Mouse (Mus musculus) embryonic facial prominence, embryonic 10.5 days (tissue): ENCODE data around the gene Slc25a19. TPM values are rescaled to one million over a fixed set of nuclear protein-coding genes. Genes with fewer than 3 reads are reported as not detected.
A peak's percentile ranks its signal among the peaks of the same experiment; 100 is the strongest.

ENCODE experiments used
- DNase-seq: peaks from one replicate; pipeline ENCODE4 v3.0.0-alpha.2; 2017; ENCODE audit warnings: low spot score
- H3K27ac ChIP-seq: fragments of 300-500 bp; sonication (generic); replicated peaks from 2 replicates; pipeline ENCODE4 v1.5.1; 2016; ENCODE audit warnings: mild to moderate bottlenecking
- H3K27me3 ChIP-seq: fragments of 300-500 bp; sonication (generic); replicated peaks from 2 replicates; pipeline ENCODE4 v1.6.1; 2016; ENCODE audit warnings: low read depth, mild to moderate bottlenecking; ENCODE audit not compliant: poor library complexity, severe bottlenecking
- H3K36me3 ChIP-seq: fragments of 300-500 bp; sonication (generic); replicated peaks from 2 replicates; pipeline ENCODE4 v1.6.1; 2016; ENCODE audit warnings: mild to moderate bottlenecking, moderate library complexity
- H3K4me1 ChIP-seq: fragments of 300-500 bp; sonication (generic); 2 replicates; pipeline ENCODE4 v1.6.1; 2016
- H3K4me3 ChIP-seq: fragments of 300-500 bp; sonication (generic); 2 replicates; pipeline ENCODE4 v1.5.1; 2016; ENCODE audit warnings: mild to moderate bottlenecking, moderate library complexity
- H3K9me3 ChIP-seq: fragments of 300-500 bp; sonication (generic); 2 replicates; pipeline ENCODE4 v1.6.1; 2016; ENCODE audit warnings: mild to moderate bottlenecking
- WGBS: fragments of 180-500 bp; shearing (Covaris S2); methylation state at CpG from one replicate; pipeline ENCODE4 v1.1.7; 2016; 5-methylcytosine and 5-hydroxymethylcytosine counted together
- polyA plus RNA-seq: library from polyadenylated mRNA; unstranded; fragments of >200 nt; fragmentation: Nextera tagmentation; extraction: Ambion mirVana; gene quantifications from 2 replicates; pipeline ENCODE4 v1.2.1, GENCODE M21; 2016

Slc25a19 gene
- polyA plus RNA-seq, 1 experiment from 2014 or later = 24.6 TPM

GRCm38 (mm10) chr11:115638498-115639409 lies 10.7 kb upstream of the Slc25a19 start:
- DNase-seq = no peak
- Histone ChIP-seq H3K27ac (no peak overlapping the region), H3K36me3 (peaks cover 11% of the 10 kb centered on the region), H3K9me3 (no peaks in the 10 kb centered on the region), H3K27me3 (no peaks in the 10 kb centered on the region), H3K4me3 (no peak overlapping the region), H3K4me1 (peaks cover 8% of the 10 kb centered on the region)
- 80% methylated on average over 5 of the region's 5 CpGs for WGBS

- 82% methylated on average over 3 of the region's 3 CpGs for WGBS
- H3K36me3 ChIP-seq = no peaks in the 10 kb centered on the region
- H3K27ac ChIP-seq = no peak overlapping the region
- no peak overlapping the region for H3K4me3 ChIP-seq
- no peaks in the 10 kb centered on the region for H3K27me3 ChIP-seq
- H3K9me3 ChIP-seq = no peaks in the 10 kb centered on the region
- DNase-seq = no peak
- H3K4me1 ChIP-seq = peaks cover 8% of the 10 kb centered on the region
Observed at GRCm38 (mm10) chr11:115636960-115637359, 8.9 kb upstream of the Slc25a19 start.

- Histone ChIP-seq H3K27me3 (no peaks in the 10 kb centered on the region), H3K27ac (no peak overlapping the region), H3K9me3 (no peaks in the 10 kb centered on the region), H3K4me3 (no peak overlapping the region), H3K4me1 (no peaks in the 10 kb centered on the region), H3K36me3 (no peaks in the 10 kb centered on the region)
- WGBS = 72% methylated on average over 8 of the region's 8 CpGs
- DNase-seq = no peak
Observed at GRCm38 (mm10) chr11:115635484-115635883, 7.4 kb upstream of the Slc25a19 start.

GRCm38 (mm10) chr11:115635041-115635440 lies 6.9 kb upstream of the Slc25a19 start:
- Histone ChIP-seq H3K27me3 (no peaks in the 10 kb centered on the region), H3K9me3 (no peaks in the 10 kb centered on the region), H3K4me3 (no peak overlapping the region), H3K4me1 (no peaks in the 10 kb centered on the region), H3K27ac (no peak overlapping the region), H3K36me3 (no peaks in the 10 kb centered on the region)
- DNase-seq = no peak
- WGBS = 89% methylated on average over 8 of the region's 8 CpGs

- H3K36me3 ChIP-seq = no peaks in the 10 kb centered on the region
- no peak for DNase-seq
- no peaks in the 10 kb centered on the region for H3K27me3 ChIP-seq
- H3K4me1 ChIP-seq = no peaks in the 10 kb centered on the region
- H3K9me3 ChIP-seq = no peaks in the 10 kb centered on the region
- H3K4me3 ChIP-seq = no peak overlapping the region
- WGBS = 71% methylated on average over 4 of the region's 4 CpGs
- no peak overlapping the region for H3K27ac ChIP-seq
Observed at GRCm38 (mm10) chr11:115634109-115634508, 6.0 kb upstream of the Slc25a19 start.

GRCm38 (mm10) chr11:115632862-115633261 lies 4.8 kb upstream of the Slc25a19 start:
- DNase-seq = no peak
- H3K27ac ChIP-seq = no peak overlapping the region
- no peaks in the 10 kb centered on the region for H3K36me3 ChIP-seq
- H3K9me3 ChIP-seq = no peaks in the 10 kb centered on the region
- H3K27me3 ChIP-seq = no peaks in the 10 kb centered on the region
- WGBS = 91% methylated on average over 10 of the region's 10 CpGs
- no peak overlapping the region for H3K4me3 ChIP-seq
- H3K4me1 ChIP-seq = peaks cover 4% of the 10 kb centered on the region; the same call in 1 of the 2 replicates

GRCm38 (mm10) chr11:115632247-115632646 lies 4.2 kb upstream of the Slc25a19 start:
- no peak overlapping the region for H3K27ac ChIP-seq
- no peaks in the 10 kb centered on the region for H3K27me3 ChIP-seq
- H3K4me1 ChIP-seq = peaks cover 9% of the 10 kb centered on the region
- no peak for DNase-seq
- H3K4me3 ChIP-seq = no peak overlapping the region
- 79% methylated on average over 7 of the region's 7 CpGs for WGBS
- no peaks in the 10 kb centered on the region for H3K36me3 ChIP-seq
- no peaks in the 10 kb centered on the region for H3K9me3 ChIP-seq

GRCm38 (mm10) chr11:115631505-115631890 lies 3.4 kb upstream of the Slc25a19 start:
- no peaks in the 10 kb centered on the region for H3K36me3 ChIP-seq
- H3K27me3 ChIP-seq = no peaks in the 10 kb centered on the region
- peak; percentile 40 for DNase-seq
- H3K27ac ChIP-seq = no peak overlapping the region
- no peak overlapping the region; the same call in 1 of the 2 replicates for H3K4me3 ChIP-seq
- H3K9me3 ChIP-seq = no peaks in the 10 kb centered on the region
- peaks cover 15% of the 10 kb centered on the region for H3K4me1 ChIP-seq
- 15% methylated on average over 3 of the region's 3 CpGs for WGBS

- 49% methylated on average over 16 of the region's 16 CpGs for WGBS
- no peaks in the 10 kb centered on the region for H3K36me3 ChIP-seq
- DNase-seq = no peak
Observed at GRCm38 (mm10) chr11:115630532-115631504, 2.7 kb upstream of the Slc25a19 start.

GRCm38 (mm10) chr11:115629734-115630531 lies 1.8 kb upstream of the Slc25a19 start:
- no peaks in the 10 kb centered on the region for H3K27me3 ChIP-seq
- no peak overlapping the region for H3K27ac ChIP-seq
- DNase-seq = no peak
- H3K4me1 ChIP-seq = peaks cover 15% of the 10 kb centered on the region
- H3K4me3 ChIP-seq = no peak overlapping the region
- H3K9me3 ChIP-seq = no peaks in the 10 kb centered on the region
- 88% methylated on average over 13 of the region's 13 CpGs for WGBS
- 0 out of 2 replicates have a peak, but pooled peaks cover 4% of the 10 kb centered on the region for H3K36me3 ChIP-seq

More at GRCm38 (mm10) chr11:115630532-115631504, 2.7 kb upstream of the Slc25a19 start:
- Histone ChIP-seq H3K9me3 (no peaks in the 10 kb centered on the region), H3K4me1 (peaks cover 15% of the 10 kb centered on the region), H3K27ac (no peak overlapping the region), H3K27me3 (no peaks in the 10 kb centered on the region), H3K4me3 (peak overlapping the region; percentile 6; the same call in 1 of the 2 replicates)

GRCm38 (mm10) chr11:115628465-115629101 lies 488 bp upstream of the Slc25a19 start:
- 54% methylated on average over 13 of the region's 13 CpGs for WGBS
- Histone ChIP-seq H3K27ac (peak overlapping the region; percentile 82), H3K9me3 (no peaks in the 10 kb centered on the region), H3K36me3 (peaks cover 7% of the 10 kb centered on the region; the same call in 1 of the 2 replicates), H3K4me3 (peak overlapping the region; percentile 85), H3K27me3 (no peaks in the 10 kb centered on the region), H3K4me1 (peaks cover 15% of the 10 kb centered on the region)
- no peak for DNase-seq
